Mouse (Mus musculus) naive thymus-derived CD4-positive, alpha-beta T cell, adult 5 months (primary cell): ENCODE measurements around the gene Col8a1. TPM values are rescaled to one million over a fixed set of nuclear protein-coding genes. Genes with fewer than 3 reads are reported as not detected.

Source experiments
- polyA plus RNA-seq: library from polyadenylated mRNA; unstranded; fragments of 100-300 nt; shearing (Covaris generic); gene quantifications from one replicate; pipeline ENCODE4 v1.2.1, GENCODE M21; 2017

Gene Col8a1
- 0.12 TPM for polyA plus RNA-seq

DNA sequence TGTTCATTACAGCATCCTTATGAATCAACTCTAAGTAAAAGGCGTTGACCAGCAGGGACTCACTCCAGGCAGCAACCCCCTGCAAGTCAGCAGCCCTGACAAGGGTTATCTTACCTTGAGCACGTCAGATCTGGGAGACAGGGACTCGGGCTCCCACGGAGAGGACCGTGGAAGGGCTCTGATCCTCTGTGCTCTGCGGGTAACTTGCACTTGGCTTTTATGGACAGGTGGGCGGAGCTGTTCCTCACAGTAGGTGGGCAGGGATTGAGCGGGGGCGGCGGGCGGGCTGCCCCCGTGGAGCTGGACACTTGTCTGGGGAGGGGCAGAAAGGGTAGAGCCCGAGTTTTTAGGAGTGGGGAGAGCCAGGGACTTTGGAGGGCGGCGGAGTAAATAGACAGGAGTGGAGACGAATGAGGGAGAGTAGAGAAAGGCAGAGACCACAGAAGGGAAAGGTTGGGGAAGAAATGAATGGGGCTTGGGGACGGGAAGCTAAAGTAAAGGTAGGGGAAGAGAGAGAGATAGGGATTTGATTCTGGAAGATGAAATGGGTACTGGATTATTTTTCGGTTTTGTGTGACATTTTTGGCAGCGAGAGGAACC, at the start of gene Col8a1:
Col8a1 (minus strand) TSS at position 212 of the 600 bp plus-strand sequence.

DNA sequence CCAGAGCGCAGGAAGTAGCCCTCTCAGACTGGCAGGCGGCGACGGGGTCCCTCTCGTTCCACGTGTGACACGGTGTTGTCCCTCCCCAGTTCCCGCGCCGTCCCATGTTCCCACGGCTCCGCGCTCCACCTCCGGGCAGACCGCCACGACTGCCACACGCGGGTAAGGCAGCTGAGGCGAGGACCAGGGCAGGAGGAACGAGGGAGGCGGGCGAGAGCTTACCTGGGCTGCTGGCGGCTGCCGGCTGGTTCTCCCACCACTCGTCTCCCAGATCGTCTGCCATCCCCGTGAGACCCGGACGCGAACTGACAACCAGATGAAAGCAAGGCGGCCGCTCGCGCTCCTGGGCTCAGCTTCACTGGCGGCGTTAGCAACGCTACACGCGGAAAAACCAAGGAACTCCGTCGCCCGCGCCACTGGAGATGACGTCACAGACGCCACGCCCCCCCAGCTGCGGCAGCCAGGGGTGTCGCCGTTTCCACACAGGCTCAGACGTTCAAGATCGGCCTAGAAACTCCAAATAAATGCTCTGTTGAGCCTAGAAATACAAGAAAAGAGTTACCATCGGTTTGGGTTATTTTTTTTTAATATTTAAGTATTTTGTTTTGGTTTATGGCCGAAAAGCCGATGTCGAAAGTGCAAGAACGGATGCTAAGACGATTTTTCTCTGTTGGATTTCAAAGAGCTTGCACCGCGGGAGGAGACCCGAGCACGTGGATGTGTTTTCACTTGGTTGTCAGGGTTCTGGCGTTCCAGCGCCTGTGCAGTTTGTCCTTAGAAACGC, 147.9 kb downstream of the Col8a1 start, which contains the start of gene Cmss1:
Cmss1 (minus strand) TSS at position 421 of the 784 bp plus-strand sequence.

Other genes starting within 250 kb of the Col8a1 start
- 20.2 TPM for gene Cmss1, start 147.9 kb downstream of the Col8a1 start, polyA plus RNA-seq